Mouse (Mus musculus): Measurements from ENCODE around the gene Nbea. TPM values are rescaled to one million over a fixed set of nuclear protein-coding genes. Genes with fewer than 3 reads are reported as not detected.

Nbea gene
- polyA plus RNA-seq, 1 experiment from 2014 or later: 20.5 TPM

DNA sequence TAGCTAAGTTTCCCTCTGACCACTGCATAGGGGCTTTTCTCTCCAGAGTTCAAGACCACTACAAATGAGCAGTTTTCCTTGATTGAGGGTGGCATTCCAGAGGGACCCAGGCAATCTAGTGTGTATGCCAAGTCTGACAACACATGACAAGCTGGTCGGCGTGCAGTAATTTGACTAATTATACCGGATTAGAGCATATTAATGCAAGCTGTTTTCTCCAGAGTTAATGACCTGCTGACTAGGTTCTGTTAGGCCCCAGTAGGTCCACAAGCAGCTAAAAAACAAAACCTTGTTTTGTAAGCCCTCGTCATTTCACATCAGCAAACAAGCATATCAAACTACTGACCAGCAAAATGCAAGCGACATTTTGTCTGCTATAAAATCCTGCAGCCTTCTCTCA is 432.1 kb downstream of the Nbea start:
- Histone ChIP-seq H3K9me3 (ENCODE audit: control insufficient read depth, low read length) (no peaks in the 10 kb centered on the region), H3K4me2 (ENCODE audit: low read depth, low read length, severe bottlenecking) (no peak overlapping the region), H3K36me3 (ENCODE audit: control insufficient read depth, insufficient read depth, low read length) (no peaks in the 10 kb centered on the region), H3K27me3 (ENCODE audit: control insufficient read depth, insufficient read depth, low read length) (peaks cover 57% of the 10 kb centered on the region), H3K9ac (ENCODE audit: low read length) (no peak overlapping the region), H3K4me3 (ENCODE audit: low read depth, low read length) (no peak overlapping the region), H3K27ac (ENCODE audit: low read depth, low read length) (no peak overlapping the region), H3K4me1 (replicated peaks; ENCODE audit: control insufficient read depth, insufficient read depth, low read length) (peaks cover 2% of the 10 kb centered on the region; the same call in 1 of the 2 replicates)
- 33% methylated on average over 5 of the region's 5 CpGs for WGBS
- ATAC-seq (replicated peaks; ENCODE audit: low FRiP score) (no peak), DNase-seq (ENCODE audit: low spot score) (no peak)

GRCm38 (mm10) chr3:55750445-55751065 is 432.9 kb downstream of the Nbea start:
- Histone ChIP-seq H3K27ac (ENCODE audit: low read depth, low read length) (no peak overlapping the region), H3K9ac (ENCODE audit: low read length) (no peak overlapping the region), H3K36me3 (ENCODE audit: control insufficient read depth, insufficient read depth, low read length) (no peaks in the 10 kb centered on the region), H3K4me3 (ENCODE audit: low read depth, low read length) (no peak overlapping the region), H3K9me3 (ENCODE audit: control insufficient read depth, low read length) (no peaks in the 10 kb centered on the region), H3K4me1 (replicated peaks; ENCODE audit: control insufficient read depth, insufficient read depth, low read length) (peaks cover 2% of the 10 kb centered on the region; the same call in 1 of the 2 replicates), H3K27me3 (ENCODE audit: control insufficient read depth, insufficient read depth, low read length) (peaks cover 57% of the 10 kb centered on the region), H3K4me2 (ENCODE audit: low read depth, low read length, severe bottlenecking) (no peak overlapping the region)
- DNase-seq (ENCODE audit: low spot score): no peak
- 75% methylated on average over 11 of the region's 11 CpGs for WGBS
- ATAC-seq (replicated peaks; ENCODE audit: low FRiP score): no peak

GRCm38 (mm10) chr3:55743885-55744284 is 439.6 kb downstream of the Nbea start:
- Histone ChIP-seq H3K9me3 (ENCODE audit: control insufficient read depth, low read length) (no peaks in the 10 kb centered on the region), H3K9ac (ENCODE audit: low read length) (no peak overlapping the region), H3K27me3 (ENCODE audit: control insufficient read depth, insufficient read depth, low read length) (peaks cover 11% of the 10 kb centered on the region; the same call in 1 of the 2 replicates), H3K4me1 (replicated peaks; ENCODE audit: control insufficient read depth, insufficient read depth, low read length) (no peaks in the 10 kb centered on the region), H3K36me3 (ENCODE audit: control insufficient read depth, insufficient read depth, low read length) (no peaks in the 10 kb centered on the region), H3K27ac (ENCODE audit: low read depth, low read length) (no peak overlapping the region), H3K4me3 (ENCODE audit: low read depth, low read length) (no peak overlapping the region), H3K4me2 (ENCODE audit: low read depth, low read length, severe bottlenecking) (no peak overlapping the region)
- 86% methylated on average over 5 of the region's 5 CpGs for WGBS
- DNase-seq (ENCODE audit: low spot score) (no peak), ATAC-seq (replicated peaks; ENCODE audit: low FRiP score) (no peak)

DNA sequence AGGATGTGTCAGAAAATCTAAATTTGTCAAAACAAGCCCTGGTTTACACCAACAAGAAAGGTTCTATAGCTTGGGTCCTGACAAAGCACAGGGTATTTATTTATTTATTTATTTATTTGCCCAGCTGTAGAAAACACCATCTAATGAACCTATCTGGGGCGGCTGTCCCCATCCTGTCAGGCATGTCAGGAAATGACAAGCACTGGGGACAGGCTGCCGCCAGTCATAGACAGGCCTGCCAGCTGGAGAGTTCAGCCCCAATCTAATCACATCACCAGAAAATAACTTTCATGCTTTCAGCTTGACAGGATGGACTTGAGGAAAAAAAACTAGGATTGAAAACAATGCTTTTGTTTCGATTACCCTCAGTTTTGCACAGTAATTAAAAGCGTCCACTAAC is 440.8 kb downstream of the Nbea start:
- Histone ChIP-seq H3K27ac (ENCODE audit: low read depth, low read length) (no peak overlapping the region), H3K4me2 (ENCODE audit: low read depth, low read length, severe bottlenecking) (no peak overlapping the region), H3K4me3 (ENCODE audit: low read depth, low read length) (no peak overlapping the region), H3K4me1 (replicated peaks; ENCODE audit: control insufficient read depth, insufficient read depth, low read length) (no peaks in the 10 kb centered on the region), H3K36me3 (ENCODE audit: control insufficient read depth, insufficient read depth, low read length) (no peaks in the 10 kb centered on the region), H3K9me3 (ENCODE audit: control insufficient read depth, low read length) (no peaks in the 10 kb centered on the region), H3K9ac (ENCODE audit: low read length) (no peak overlapping the region), H3K27me3 (ENCODE audit: control insufficient read depth, insufficient read depth, low read length) (peaks cover 3% of the 10 kb centered on the region; the same call in 1 of the 2 replicates)
- no peak for ATAC-seq (replicated peaks; ENCODE audit: low FRiP score)
- DNase-seq (ENCODE audit: low spot score): no peak
- 73% methylated on average over 4 of the region's 4 CpGs for WGBS

- ATAC-seq (replicated peaks; ENCODE audit: low FRiP score): no peak
- WGBS: 80% methylated on average over 5 of the region's 5 CpGs
These were observed 441.3 kb downstream of the Nbea start for GRCm38 (mm10) chr3:55742218-55742617.

DNA sequence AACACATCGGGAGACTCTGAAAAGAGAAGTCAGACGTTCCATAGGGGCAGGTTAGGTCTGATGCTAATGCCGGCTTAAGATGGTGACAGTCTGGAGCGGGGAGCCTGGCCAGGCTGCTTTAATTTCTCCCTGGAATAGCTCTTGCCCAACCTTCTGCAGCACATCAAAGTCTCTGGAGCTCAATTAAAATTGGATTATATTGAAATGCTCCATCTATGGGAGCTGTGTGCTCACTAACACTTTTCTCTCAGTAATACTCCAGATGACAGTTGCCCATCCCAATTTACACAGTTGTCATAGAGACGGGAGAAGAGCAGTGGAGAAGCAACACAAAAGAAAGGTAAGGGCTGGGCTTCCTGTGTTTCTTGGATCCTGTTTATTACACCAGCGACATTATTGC is 442.1 kb downstream of the Nbea start:
- Histone ChIP-seq H3K36me3 (ENCODE audit: control insufficient read depth, insufficient read depth, low read length) (no peaks in the 10 kb centered on the region), H3K4me3 (ENCODE audit: low read depth, low read length) (no peak overlapping the region), H3K9me3 (ENCODE audit: control insufficient read depth, low read length) (no peaks in the 10 kb centered on the region), H3K27ac (ENCODE audit: low read depth, low read length) (no peak overlapping the region), H3K27me3 (ENCODE audit: control insufficient read depth, insufficient read depth, low read length) (no peaks in the 10 kb centered on the region; the same call in 1 of the 2 replicates), H3K9ac (ENCODE audit: low read length) (no peak overlapping the region), H3K4me2 (ENCODE audit: low read depth, low read length, severe bottlenecking) (no peak overlapping the region), H3K4me1 (replicated peaks; ENCODE audit: control insufficient read depth, insufficient read depth, low read length) (no peaks in the 10 kb centered on the region)
- 46% methylated on average over 6 of the region's 6 CpGs for WGBS
- no peak for DNase-seq (ENCODE audit: low spot score)
- ATAC-seq (replicated peaks; ENCODE audit: low FRiP score): 0 out of 2 replicates have a peak, but pooled peaks have one; percentile 33

More at GRCm38 (mm10) chr3:55742218-55742617, 441.3 kb downstream of the Nbea start:
- Histone ChIP-seq H3K9me3 (ENCODE audit: control insufficient read depth, low read length) (no peaks in the 10 kb centered on the region), H3K4me2 (ENCODE audit: low read depth, low read length, severe bottlenecking) (no peak overlapping the region), H3K4me1 (replicated peaks; ENCODE audit: control insufficient read depth, insufficient read depth, low read length) (no peaks in the 10 kb centered on the region), H3K36me3 (ENCODE audit: control insufficient read depth, insufficient read depth, low read length) (no peaks in the 10 kb centered on the region), H3K27ac (ENCODE audit: low read depth, low read length) (no peak overlapping the region), H3K27me3 (ENCODE audit: control insufficient read depth, insufficient read depth, low read length) (peaks cover 3% of the 10 kb centered on the region; the same call in 1 of the 2 replicates), H3K9ac (ENCODE audit: low read length) (no peak overlapping the region), H3K4me3 (ENCODE audit: low read depth, low read length) (no peak overlapping the region)
- no peak for DNase-seq (ENCODE audit: low spot score)

- H3K27ac ChIP-seq (ENCODE audit: low read depth, low read length): no peak overlapping the region
- no peak overlapping the region for H3K9ac ChIP-seq (ENCODE audit: low read length)
- no peaks in the 10 kb centered on the region for H3K9me3 ChIP-seq (ENCODE audit: control insufficient read depth, low read length)
- no peaks in the 10 kb centered on the region for H3K36me3 ChIP-seq (ENCODE audit: control insufficient read depth, insufficient read depth, low read length)
- no peaks in the 10 kb centered on the region for H3K27me3 ChIP-seq (ENCODE audit: control insufficient read depth, insufficient read depth, low read length)
- H3K4me2 ChIP-seq (ENCODE audit: low read depth, low read length, severe bottlenecking): no peak overlapping the region
- H3K4me1 ChIP-seq (replicated peaks; ENCODE audit: control insufficient read depth, insufficient read depth, low read length): no peaks in the 10 kb centered on the region
- ATAC-seq (replicated peaks; ENCODE audit: low FRiP score) (no peak), DNase-seq (ENCODE audit: low spot score) (no peak)
- 70% methylated on average over 6 of the region's 6 CpGs for WGBS
- no peak overlapping the region for H3K4me3 ChIP-seq (ENCODE audit: low read depth, low read length)
These were observed 449.8 kb downstream of the Nbea start for GRCm38 (mm10) chr3:55733665-55734064.

- Histone ChIP-seq H3K4me2 (ENCODE audit: low read depth, low read length, severe bottlenecking) (no peak overlapping the region), H3K27me3 (ENCODE audit: control insufficient read depth, insufficient read depth, low read length) (no peaks in the 10 kb centered on the region), H3K9me3 (ENCODE audit: control insufficient read depth, low read length) (no peaks in the 10 kb centered on the region), H3K36me3 (ENCODE audit: control insufficient read depth, insufficient read depth, low read length) (no peaks in the 10 kb centered on the region), H3K27ac (ENCODE audit: low read depth, low read length) (no peak overlapping the region), H3K4me1 (replicated peaks; ENCODE audit: control insufficient read depth, insufficient read depth, low read length) (no peaks in the 10 kb centered on the region), H3K9ac (ENCODE audit: low read length) (no peak overlapping the region), H3K4me3 (ENCODE audit: low read depth, low read length) (no peak overlapping the region)
- ATAC-seq (replicated peaks; ENCODE audit: low FRiP score): no peak
- WGBS: 72% methylated on average over 5 of the region's 5 CpGs
- DNase-seq (ENCODE audit: low spot score): no peak
These were observed 453.0 kb downstream of the Nbea start for GRCm38 (mm10) chr3:55730549-55730948.

GRCm38 (mm10) chr3:55730142-55730541 is 453.4 kb downstream of the Nbea start:
- Histone ChIP-seq H3K36me3 (ENCODE audit: control insufficient read depth, insufficient read depth, low read length) (no peaks in the 10 kb centered on the region), H3K27ac (ENCODE audit: low read depth, low read length) (no peak overlapping the region), H3K4me3 (ENCODE audit: low read depth, low read length) (no peak overlapping the region), H3K9ac (ENCODE audit: low read length) (no peak overlapping the region), H3K27me3 (ENCODE audit: control insufficient read depth, insufficient read depth, low read length) (no peaks in the 10 kb centered on the region), H3K9me3 (ENCODE audit: control insufficient read depth, low read length) (no peaks in the 10 kb centered on the region), H3K4me2 (ENCODE audit: low read depth, low read length, severe bottlenecking) (no peak overlapping the region), H3K4me1 (replicated peaks; ENCODE audit: control insufficient read depth, insufficient read depth, low read length) (no peaks in the 10 kb centered on the region)
- no peak for DNase-seq (ENCODE audit: low spot score)
- WGBS: 72% methylated on average over 8 of the region's 8 CpGs
- ATAC-seq (replicated peaks; ENCODE audit: low FRiP score): no peak

Measured in forebrain, embryonic 11.5 days (tissue).